Mouse (Mus musculus) embryonic facial prominence, embryonic 11.5 days (tissue): ENCODE measurements at regions not wholly inside any gene's neighbourhood (a gene's known extent, or its start where the extent isn't known, plus 50 kb on each side); places are given as distances from the start of the nearest gene placed in this dataset.

Experiments
- ATAC-seq: fragments of 200-750 bp; cut with Nextera tagmentation; replicated peaks from 2 replicates; pipeline ENCODE4 v1.8.0; 2017; ENCODE audit warnings: low read depth; ENCODE audit not compliant: insufficient number of reproducible peaks, low FRiP score, low TSS enrichment
- DNase-seq: peaks from one replicate; pipeline ENCODE4 v3.0.0-alpha.2; 2015; ENCODE audit warnings: low spot score
- H3K27ac ChIP-seq: fragments of 300-500 bp; sonication (generic); replicated peaks from 2 replicates; pipeline ENCODE4 v1.5.1; 2014; ENCODE audit warnings: mild to moderate bottlenecking, low read depth, low read length, control low read depth
- H3K27me3 ChIP-seq: fragments of 300-500 bp; sonication (generic); 2 replicates; pipeline ENCODE4 v1.6.1; 2014; ENCODE audit warnings: mild to moderate bottlenecking, low read length, moderate library complexity, mixed read lengths; ENCODE audit not compliant: control insufficient read depth, insufficient read depth
- H3K36me3 ChIP-seq: fragments of 300-500 bp; sonication (generic); replicated peaks from 2 replicates; pipeline ENCODE4 v1.6.1; 2014; ENCODE audit warnings: low read depth, mild to moderate bottlenecking, low read length, moderate library complexity, mixed read lengths; ENCODE audit not compliant: control insufficient read depth, insufficient read depth
- H3K4me1 ChIP-seq: fragments of 300-500 bp; sonication (generic); 2 replicates; pipeline ENCODE4 v1.6.1; 2014; ENCODE audit warnings: low read length, mixed read lengths; ENCODE audit not compliant: control insufficient read depth, insufficient read depth
- H3K4me2 ChIP-seq: fragments of 300-500 bp; sonication (generic); 2 replicates; pipeline ENCODE4 v1.6.1; 2014; ENCODE audit warnings: low read depth, mild to moderate bottlenecking, control low read depth, low read length, moderate library complexity
- H3K4me3 ChIP-seq: fragments of 300-500 bp; sonication (generic); 2 replicates; pipeline ENCODE4 v1.5.1; 2014; ENCODE audit warnings: low read depth, low read length, control low read depth
- H3K9ac ChIP-seq: fragments of 300-500 bp; sonication (generic); replicated peaks from 2 replicates; pipeline ENCODE4 v1.6.1; 2014; ENCODE audit warnings: mild to moderate bottlenecking, control low read depth, low read length
- H3K9me3 ChIP-seq: fragments of 300-500 bp; sonication (generic); replicated peaks from 2 replicates; pipeline ENCODE4 v1.6.1; 2016; ENCODE audit warnings: mild to moderate bottlenecking, low read length, inconsistent platforms, mixed read lengths; ENCODE audit not compliant: control insufficient read depth
- WGBS: fragments of 180-500 bp; shearing (Covaris S2); extraction: QIAGEN DNeasy Blood & Tissue Kit; methylation state at CpG from one replicate; pipeline ENCODE4 v1.1.7; 2014; 5-methylcytosine and 5-hydroxymethylcytosine counted together

GRCm38 (mm10) chr13:82366768-82367167, 583.9 kb downstream of the Cetn3 start:
- H3K4me1 ChIP-seq = no peaks in the 10 kb centered on the region
- H3K9ac ChIP-seq = no peak overlapping the region
- no peak overlapping the region for H3K27ac ChIP-seq
- no peaks in the 10 kb centered on the region for H3K27me3 ChIP-seq
- no peak for ATAC-seq
- H3K9me3 ChIP-seq = no peaks in the 10 kb centered on the region
- no peak overlapping the region for H3K4me2 ChIP-seq
- H3K36me3 ChIP-seq = no peaks in the 10 kb centered on the region
- no peak overlapping the region for H3K4me3 ChIP-seq
- DNase-seq = no peak

DNA sequence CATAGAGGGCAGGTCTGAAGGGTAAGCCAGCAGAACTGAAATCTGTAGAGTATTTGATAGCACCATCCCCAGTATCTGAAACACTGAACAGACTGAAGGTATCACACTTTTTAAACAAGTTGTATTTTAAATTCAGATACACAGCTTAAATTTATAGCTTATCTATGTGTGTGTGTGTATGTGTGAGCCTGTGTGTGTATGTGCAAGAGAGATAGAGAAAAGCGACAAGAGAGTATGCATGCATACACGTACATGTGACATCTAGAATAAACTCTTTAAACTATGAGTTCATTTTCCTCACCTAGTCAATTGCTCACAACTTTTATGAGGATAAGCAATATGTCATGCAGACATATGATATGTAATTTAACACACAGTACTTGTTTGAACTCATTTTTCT, 588.7 kb downstream of the Cetn3 start:
- Histone ChIP-seq H3K9me3 (no peaks in the 10 kb centered on the region), H3K27me3 (no peaks in the 10 kb centered on the region), H3K27ac (no peak overlapping the region), H3K36me3 (no peaks in the 10 kb centered on the region), H3K4me3 (no peak overlapping the region), H3K4me2 (no peak overlapping the region), H3K4me1 (no peaks in the 10 kb centered on the region), H3K9ac (no peak overlapping the region)
- ATAC-seq (no peak), DNase-seq (no peak)
- WGBS = 91% methylated on average over 2 of the region's 2 CpGs

DNA sequence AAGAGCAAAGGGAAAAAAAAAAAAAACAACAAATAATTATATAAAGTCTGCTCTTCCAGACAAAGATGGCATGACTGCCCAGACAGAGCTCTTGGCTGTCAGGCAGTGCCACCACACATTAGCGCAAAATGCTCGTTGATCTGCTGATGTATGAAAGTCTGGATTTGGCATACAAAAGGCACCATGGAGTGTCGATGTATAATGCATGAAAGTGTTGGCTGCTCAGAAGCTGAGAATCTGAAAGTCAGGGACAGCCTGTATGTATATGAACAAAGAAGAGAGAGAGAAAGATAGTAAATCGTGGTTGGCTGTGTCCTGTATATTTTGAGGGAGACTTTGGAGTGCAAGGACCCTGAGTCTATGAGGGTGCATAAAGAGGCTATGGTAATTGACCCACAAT, 589.7 kb downstream of the Cetn3 start:
- H3K27me3 ChIP-seq = no peaks in the 10 kb centered on the region
- H3K27ac ChIP-seq = no peak overlapping the region
- H3K9ac ChIP-seq = no peak overlapping the region
- H3K4me1 ChIP-seq = no peaks in the 10 kb centered on the region
- H3K4me3 ChIP-seq = no peak overlapping the region
- no peaks in the 10 kb centered on the region for H3K36me3 ChIP-seq
- no peak for DNase-seq
- no peaks in the 10 kb centered on the region for H3K9me3 ChIP-seq
- no peak overlapping the region for H3K4me2 ChIP-seq
- no peak for ATAC-seq
- WGBS = 95% methylated on average over 4 of the region's 4 CpGs

DNA sequence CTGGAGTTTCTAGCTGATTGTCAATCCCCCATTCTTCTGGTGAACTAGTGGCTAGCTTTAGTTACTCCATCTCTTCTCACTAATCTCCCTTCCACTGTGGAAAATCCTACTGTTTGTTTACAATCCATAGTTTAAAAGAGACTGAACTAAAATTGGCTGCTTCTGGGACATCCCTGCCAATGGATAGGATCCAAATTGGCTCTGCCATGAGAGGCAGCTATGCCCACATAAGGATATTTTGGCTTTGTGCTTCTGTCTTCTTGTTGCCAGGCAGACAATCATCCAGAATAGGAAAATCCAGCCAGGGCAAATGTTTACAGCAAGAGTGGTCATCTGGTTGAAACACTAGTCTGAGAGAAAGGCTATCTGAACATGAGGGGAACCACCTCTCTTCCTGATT, 610.0 kb downstream of the Cetn3 start:
- DNase-seq (no peak), ATAC-seq (no peak)
- Histone ChIP-seq H3K36me3 (no peaks in the 10 kb centered on the region), H3K4me1 (no peaks in the 10 kb centered on the region), H3K9me3 (no peaks in the 10 kb centered on the region), H3K9ac (no peak overlapping the region), H3K4me2 (no peak overlapping the region), H3K27me3 (no peaks in the 10 kb centered on the region), H3K4me3 (no peak overlapping the region), H3K27ac (no peak overlapping the region)

DNA sequence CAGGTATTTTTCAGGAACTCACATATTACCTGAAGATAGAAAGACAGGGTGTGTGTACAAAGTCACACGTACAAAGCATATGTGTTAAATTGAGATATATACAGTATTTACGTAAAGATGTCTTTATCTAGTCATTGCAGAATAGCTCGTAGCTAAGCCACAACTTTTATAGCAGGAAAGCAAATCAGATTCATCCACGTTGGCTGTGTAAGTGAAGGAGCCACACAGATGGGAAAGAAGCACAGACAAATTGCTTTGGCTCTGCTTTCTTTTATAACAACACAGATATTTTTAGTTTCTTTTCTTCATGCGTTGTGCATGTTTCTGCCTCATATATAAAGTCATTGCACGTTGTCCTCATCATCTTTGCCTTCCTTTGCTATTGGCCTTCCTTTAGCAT, 610.6 kb downstream of the Cetn3 start:
- Histone ChIP-seq H3K9me3 (no peaks in the 10 kb centered on the region), H3K9ac (no peak overlapping the region), H3K4me1 (no peaks in the 10 kb centered on the region), H3K4me2 (no peak overlapping the region), H3K27me3 (no peaks in the 10 kb centered on the region), H3K36me3 (no peaks in the 10 kb centered on the region), H3K4me3 (no peak overlapping the region), H3K27ac (no peak overlapping the region)
- 89% methylated on average over 6 of the region's 6 CpGs for WGBS
- no peak for ATAC-seq
- no peak for DNase-seq

- no peak overlapping the region for H3K4me3 ChIP-seq
- no peaks in the 10 kb centered on the region for H3K4me1 ChIP-seq
- H3K27ac ChIP-seq = no peak overlapping the region
- ATAC-seq = no peak
- no peaks in the 10 kb centered on the region for H3K9me3 ChIP-seq
- no peak for DNase-seq
- 83% methylated on average over 3 of the region's 3 CpGs for WGBS
- no peak overlapping the region for H3K4me2 ChIP-seq
- no peaks in the 10 kb centered on the region for H3K36me3 ChIP-seq
- H3K9ac ChIP-seq = no peak overlapping the region
- no peaks in the 10 kb centered on the region for H3K27me3 ChIP-seq
Measured at GRCm38 (mm10) chr13:82413677-82414076, 630.8 kb downstream of the Cetn3 start.

DNA sequence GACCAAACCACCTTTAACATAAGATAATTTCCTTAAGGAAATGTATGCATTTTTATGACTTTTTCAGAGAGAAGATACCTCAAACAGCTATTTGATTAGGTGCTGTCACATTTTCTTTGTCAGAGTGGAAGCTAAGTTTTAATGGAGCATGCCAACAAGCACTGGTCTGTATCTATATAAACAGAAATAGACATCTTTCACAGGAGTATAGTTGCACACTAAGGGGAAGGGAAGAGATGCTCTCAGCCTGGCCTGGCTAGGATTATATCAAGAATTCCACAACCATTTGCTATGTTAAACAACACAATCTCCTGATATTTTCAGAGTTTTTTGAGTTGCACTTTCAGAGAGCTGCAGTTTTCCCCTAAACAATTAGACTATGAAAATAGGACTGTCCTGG, 638.1 kb downstream of the Cetn3 start:
- Histone ChIP-seq H3K4me1 (no peaks in the 10 kb centered on the region), H3K27ac (no peak overlapping the region), H3K9me3 (no peaks in the 10 kb centered on the region), H3K36me3 (no peaks in the 10 kb centered on the region), H3K4me2 (no peak overlapping the region), H3K9ac (no peak overlapping the region), H3K27me3 (no peaks in the 10 kb centered on the region), H3K4me3 (no peak overlapping the region)
- DNase-seq = no peak
- ATAC-seq = no peak

DNA sequence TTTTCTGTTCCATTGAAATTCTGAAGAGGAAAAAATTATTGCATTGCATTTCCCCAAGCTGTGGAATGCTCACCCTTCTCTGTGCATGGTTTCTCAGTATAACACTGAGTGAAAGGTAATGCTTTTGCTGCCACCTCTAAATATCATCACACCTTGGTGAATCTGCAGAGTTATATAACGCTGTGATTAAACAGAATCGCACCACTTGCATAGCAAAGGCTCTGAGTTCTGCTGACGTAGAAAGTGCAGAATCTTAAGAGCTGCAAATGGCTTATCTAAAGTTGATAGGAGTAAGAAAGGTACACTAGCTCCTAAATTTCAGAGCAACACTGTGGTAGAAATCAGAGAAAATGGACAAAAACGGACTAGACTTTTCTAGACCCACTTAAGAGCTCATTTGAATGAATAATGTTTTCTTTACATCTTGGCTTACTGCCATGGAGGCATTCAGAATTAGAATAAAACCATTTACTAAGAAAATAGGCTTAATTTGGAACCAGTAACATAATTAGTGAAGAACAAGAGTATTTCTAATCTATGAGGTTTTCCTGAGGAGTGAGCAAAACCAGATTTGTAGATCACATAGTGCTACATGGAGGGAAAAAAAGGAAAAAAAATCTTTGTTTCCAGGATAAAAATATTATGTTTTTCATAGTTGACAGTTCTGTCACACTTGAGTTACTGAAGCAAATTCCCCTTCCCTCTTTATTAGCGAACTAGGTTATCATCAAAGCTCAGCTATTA, 641.2 kb downstream of the Cetn3 start:
- no peaks in the 10 kb centered on the region for H3K36me3 ChIP-seq
- H3K9me3 ChIP-seq = no peaks in the 10 kb centered on the region
- no peaks in the 10 kb centered on the region for H3K4me1 ChIP-seq
- ATAC-seq (no peak), DNase-seq (no peak)
- no peak overlapping the region for H3K27ac ChIP-seq
- H3K9ac ChIP-seq = no peak overlapping the region
- no peak overlapping the region for H3K4me2 ChIP-seq
- H3K4me3 ChIP-seq = no peak overlapping the region
- WGBS = 81% methylated on average over 5 of the region's 5 CpGs
- no peaks in the 10 kb centered on the region for H3K27me3 ChIP-seq
